Mouse (Mus musculus): Measurements from ENCODE around the gene Mical3.

GRCm38 (mm10) chr6:121098109-121098508 lies 32.7 kb downstream of the Mical3 start:
- TF ChIP-seq EP300 (IDR thresholded peaks at IDR 0.05; ENCODE audit: insufficient read depth, low read depth, low read length) = no peak
- TF ChIP-seq CTCF (IDR thresholded peaks at IDR 0.05) = no peak
